Mouse (Mus musculus): ENCODE data around the gene Apbb2.

Apbb2 gene

DNA sequence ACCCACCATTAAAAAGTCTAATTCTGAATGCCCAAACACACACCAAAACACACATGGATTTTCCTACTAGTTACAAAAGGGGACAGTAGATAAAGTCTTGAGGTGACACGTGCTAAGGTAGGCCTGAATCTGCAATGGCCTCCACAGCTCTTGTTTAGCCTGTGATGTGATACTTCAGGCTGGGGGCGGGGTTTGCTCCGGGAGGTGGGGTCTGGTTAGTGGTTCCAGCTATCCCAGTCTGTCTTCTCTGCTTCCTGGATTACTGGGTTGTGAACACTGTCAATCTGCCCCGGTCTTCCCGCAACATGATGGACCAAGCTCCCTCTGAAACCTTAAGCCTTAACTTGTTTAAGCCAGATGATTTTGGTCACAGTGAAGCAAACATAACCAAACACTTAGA, 210.0 kb downstream of the Apbb2 start:
- no peak for DNase-seq

DNA sequence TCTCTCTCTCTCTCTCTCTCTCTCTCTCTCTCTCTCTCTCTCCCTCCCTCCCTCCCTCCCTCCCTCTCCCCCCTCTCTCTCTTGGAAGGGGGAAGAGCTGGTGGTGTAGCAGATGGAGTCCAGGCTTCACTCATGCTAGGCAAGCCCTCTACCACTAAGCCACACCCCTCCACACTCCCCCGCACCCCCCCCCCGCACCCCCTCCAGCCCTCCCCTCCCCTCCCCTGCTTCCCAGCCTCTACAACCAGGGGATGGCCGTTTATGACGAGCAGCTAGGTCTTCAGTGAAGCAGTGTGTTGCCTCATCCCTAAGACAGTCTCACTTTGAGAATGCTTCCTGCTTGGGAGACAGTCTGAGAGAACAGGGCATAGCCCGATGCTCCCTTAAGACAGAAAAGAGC, 210.6 kb downstream of the Apbb2 start:
- DNase-seq: no peak

DNA sequence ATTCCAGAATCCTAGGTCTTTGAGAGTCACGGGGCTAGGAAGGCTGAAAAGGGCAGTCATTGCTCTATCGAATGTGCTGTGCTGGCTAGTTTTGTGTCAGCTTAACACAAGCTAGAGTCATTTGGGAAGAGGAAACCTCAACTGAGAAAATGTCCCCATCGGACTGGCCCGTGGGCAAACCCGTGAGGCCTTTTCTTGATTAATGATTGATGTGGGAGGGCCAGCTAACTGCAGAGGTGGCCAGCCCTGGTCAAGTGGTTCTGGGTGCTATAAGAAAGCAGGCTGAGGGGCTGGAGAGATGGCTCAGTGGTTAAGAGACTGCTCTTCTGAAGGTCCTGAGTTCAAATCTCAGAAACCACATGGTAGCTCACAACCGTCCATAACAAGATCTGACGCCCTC, 212.2 kb downstream of the Apbb2 start:
- DNase-seq: no peak

DNA sequence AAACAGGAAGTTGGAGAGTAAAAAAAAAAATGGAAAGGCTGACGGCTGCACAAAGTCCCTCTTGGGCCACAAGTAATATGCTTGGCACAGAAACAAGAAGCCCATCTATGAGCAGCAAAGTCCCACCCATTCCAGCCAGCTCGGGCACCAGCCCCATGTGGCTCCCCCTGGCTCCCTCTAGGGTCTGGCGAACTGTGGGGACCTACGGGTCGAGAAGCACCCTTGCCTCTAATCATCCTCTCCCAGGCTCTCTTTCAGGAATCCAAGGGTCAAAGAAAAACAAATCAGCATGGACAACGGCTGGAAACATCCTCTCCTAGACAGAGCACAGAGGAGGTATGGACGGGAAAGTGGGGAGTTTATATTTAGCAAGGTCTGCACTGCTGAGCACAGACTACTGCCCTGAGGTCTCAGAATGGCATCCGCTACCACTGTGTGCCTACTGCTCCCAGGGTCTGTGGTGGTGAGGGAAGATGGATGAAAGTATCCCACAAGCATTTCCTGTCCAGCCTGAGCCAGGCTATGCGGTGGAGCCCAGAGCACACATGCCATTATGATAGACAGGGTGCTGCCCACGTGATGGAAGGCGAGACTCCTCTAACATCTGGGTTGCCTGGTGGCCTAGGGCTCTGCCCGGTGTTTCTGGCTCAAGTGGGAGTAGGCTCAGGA, 212.7 kb downstream of the Apbb2 start:
- no peak for DNase-seq

DNA sequence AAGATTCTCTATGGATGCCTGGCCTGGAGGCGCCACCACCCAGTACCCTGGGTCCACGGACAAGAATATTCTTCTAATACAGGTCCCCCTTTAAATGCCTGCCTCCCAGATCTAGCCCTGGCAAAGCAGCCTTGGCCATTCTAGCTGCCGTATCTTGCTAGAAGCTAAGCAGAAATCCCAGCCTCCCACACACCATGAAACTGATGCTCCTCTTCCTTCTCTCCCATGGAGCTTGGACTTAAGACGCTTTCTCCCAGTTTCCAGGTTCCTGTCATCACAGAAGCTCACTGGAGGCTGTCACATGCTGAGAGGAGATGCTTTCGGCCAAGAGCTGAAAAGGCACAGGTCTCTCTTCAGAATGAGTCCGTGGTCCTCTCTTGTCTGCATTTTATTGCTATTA, 213.3 kb downstream of the Apbb2 start:
- DNase-seq: no peak

DNA sequence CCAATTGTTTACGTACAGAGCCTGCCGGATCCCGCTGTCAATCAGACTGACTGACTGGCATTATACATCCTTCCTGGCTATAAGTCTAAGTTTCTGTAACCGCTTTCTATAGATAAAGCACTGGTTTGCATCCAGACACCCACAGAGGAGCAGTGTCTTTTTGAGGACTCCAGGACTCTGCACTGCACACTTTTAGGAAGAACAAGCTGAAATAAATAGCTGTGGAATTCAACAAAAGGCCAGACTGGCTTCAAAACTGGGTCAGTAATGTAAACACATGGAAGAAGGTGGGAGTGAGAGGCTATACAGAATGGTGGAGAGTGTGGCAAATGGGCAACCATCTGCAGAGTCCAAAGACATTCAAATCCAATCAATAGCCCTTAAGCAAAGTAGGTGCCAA, 218.0 kb downstream of the Apbb2 start:
- DNase-seq: no peak

DNA sequence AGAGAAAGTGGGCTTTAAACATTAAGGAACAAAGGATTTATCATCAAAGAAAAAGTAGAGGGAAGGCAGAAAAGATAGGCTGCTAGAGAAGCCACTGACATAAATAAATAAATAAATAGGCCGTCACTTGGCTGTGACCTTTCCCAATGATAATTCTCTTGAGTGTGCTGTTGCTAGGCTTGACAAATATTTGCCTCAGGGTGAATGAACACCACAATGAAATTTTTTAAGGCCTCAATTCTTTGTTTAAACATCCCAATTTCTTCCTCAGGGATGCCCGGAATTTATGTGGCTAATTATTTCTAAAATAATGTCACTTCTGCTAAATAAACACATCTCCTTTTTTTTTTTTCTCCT, 219.3 kb downstream of the Apbb2 start:
- DNase-seq: no peak

DNA sequence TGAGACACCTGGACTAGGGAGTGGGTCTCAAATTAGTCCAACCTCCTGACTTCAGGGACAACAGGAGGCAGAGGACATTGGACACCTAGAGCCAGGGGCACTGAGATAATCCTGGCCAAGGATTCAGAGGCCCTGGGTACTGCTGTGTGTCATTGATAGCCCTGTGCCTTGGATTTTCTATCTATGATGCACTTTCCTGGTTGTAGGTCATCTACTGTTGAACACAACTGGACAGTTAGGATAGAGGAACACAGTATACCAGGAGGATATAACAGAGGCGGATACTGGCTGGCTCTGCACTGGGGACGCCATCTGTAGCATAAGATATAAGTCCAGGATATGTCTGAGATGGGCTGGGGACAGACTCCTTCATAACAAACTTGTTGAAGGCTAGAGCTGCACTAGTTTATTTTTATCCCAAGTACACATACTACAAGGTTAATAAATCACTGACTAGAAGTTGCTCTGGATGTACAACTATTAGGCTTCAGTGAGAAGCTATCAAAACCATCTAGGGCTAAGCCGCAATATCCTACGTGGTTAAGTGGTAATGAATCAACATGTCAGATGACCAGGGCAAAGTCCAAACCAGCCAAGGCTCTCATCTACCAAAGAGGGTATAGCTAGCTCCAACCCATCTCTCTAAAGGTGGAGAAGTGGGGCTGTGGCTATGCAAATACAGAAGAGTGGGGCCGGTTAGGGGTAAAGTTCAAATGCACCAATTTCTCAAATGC, 219.9 kb downstream of the Apbb2 start:
- no peak for DNase-seq

DNA sequence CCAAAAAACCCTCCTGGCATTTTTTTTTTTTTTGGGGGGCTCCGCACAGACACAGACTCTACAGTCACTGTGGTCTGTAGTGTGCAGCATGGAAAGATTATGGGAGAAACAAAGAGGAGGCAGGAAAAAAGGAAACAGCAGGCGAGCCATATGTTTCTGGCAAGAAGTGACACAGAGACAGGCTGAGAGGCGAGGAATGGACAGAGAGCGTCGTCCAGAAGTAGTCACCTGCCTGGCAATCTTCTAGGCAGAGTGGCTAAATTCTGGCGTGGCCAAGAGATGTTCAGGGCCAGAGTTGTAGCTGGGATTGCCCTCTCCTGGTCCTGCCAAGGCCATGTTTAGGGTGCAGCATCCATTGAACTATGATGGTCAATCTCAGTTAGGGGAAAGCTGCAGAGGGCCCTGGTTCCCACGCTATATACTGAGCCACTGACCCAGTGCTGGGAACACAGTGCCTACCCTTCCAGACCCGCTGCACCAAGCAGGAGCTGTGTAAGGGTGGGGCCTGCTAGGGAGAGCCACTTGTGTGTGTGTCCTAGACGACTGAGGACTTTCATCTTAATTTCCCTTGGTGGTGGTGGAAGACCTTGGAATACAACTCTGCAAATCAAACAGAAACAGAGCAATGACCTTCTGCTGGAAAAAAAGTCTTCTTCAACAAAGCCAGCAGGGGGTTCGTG, 224.7 kb downstream of the Apbb2 start:
- DNase-seq: no peak

DNA sequence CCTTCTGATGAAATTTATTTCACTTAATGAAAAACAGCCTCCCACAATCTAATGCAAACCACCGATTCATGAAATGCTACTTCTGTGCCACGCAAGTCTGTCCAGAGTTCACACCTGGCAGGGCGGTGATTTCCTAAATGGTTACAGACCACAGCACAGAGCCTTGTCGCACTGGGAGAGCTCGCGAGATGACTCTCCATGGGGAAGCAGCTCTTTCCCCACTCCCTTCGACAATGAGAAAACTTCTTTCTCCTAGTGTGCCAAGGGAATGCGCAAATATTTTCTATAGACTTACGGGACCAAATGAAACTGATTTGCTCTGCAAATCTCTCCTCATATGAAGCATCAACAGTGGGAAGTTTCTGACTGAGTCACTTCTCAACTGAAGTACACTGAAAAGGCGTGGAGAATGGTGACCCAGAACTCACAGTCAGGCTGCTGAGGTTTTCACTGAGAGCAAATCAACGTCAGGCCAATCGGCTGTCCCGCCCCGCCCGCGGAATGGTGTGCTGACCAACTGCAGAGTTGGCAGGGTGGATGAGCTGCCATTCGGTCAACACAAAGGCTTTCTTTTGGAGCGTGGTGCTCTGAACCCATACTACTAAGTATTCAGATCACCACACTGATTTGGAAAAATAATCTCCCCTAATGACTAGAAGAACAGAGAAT, 225.6 kb downstream of the Apbb2 start:
- DNase-seq: peak; percentile 54

DNA sequence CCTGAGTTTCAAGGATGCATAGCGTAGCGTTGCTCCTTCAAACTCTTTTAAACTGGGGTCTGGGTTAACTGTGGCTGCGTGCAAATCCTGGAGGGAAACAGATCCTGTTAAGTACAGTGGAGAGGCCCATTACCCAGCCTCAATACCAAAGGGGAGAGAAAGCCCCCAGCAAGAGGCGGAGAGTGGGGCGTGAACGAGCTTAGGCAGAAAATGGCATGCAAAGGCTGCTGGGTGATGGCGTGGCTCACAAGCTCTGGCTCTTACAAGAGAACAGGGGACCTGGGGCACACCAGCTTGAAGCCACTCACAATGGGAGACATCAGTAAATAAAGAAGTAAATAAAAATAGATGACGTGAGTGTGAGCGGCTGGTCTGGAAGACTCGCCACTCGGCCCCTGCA, 226.8 kb downstream of the Apbb2 start:
- no peak for DNase-seq

DNA sequence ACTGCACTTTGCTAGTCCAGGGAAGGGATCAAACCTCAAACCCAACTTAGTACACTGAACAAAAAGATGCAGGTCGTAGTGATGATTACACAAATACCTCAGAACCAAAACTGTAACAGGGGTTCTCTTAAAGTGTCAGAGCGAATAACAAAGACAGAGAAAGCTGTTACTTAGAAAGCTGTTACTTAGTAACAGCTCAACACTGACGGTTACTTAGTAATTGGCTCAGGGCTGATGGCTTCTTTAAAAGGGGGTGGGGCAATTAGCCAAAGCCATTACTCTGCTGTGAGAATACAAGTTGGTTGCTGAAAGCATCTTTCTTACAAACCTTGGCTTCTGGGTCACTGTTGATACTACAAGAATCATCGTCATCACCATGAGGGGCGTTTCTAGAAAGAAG, 227.3 kb downstream of the Apbb2 start:
- DNase-seq: no peak

DNA sequence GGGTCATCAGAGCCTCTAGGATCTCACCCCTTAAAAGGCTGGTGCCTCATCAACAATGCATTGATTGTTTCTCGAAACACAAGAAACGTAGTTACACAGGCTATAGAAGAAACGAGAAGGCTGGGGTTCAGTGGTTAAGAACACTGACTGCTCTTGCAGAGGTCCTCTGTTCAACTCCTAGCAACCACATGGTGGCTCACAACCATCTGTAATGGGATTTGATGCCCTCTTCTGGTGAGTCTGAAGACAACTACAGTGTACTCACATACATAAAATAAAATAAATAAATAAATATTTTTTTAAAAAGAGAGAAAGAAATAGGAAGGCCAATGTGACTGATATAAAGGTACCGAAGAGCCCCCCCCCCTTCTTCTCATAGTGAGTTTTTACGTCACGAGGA, 228.0 kb downstream of the Apbb2 start:
- no peak for DNase-seq

DNA sequence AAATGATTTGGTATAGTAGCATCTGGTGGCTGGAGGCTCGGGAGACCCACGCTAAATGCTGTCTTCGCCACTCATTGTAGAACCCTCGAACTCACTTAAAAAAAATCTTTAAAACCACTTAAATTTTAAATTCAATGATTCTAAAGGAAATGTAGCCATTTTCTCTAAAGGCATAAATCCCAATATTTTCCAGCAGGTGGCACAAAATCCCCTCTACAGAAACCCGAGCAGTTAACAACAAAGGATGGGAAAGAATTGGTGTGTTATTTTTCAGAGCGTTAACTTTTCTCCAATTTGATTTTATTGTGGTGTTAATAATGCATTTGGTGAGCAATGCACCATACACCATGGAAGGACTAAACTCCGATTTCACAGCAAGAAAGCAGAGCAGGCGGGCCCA, 231.1 kb downstream of the Apbb2 start:
- no peak for DNase-seq

DNA sequence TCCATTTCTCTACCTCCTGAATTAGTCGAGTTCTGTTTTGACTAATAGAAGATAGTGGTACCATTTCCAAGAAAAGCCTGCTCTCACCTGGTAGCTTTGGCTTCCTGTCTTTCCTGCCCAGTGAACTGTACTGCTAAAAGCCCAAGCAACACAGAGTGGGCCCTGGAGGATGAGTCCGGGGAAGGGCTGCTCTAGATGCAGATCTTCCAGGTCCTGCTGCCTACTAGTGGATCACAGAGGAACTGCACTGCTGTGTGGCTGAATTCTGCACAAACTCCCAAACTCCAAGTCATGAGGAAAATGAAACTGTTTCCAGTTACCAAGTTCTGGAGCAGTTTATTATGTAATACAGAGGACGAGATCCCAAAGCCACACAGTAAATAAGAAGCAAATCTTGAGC, 232.9 kb downstream of the Apbb2 start:
- DNase-seq: peak; percentile 41

DNA sequence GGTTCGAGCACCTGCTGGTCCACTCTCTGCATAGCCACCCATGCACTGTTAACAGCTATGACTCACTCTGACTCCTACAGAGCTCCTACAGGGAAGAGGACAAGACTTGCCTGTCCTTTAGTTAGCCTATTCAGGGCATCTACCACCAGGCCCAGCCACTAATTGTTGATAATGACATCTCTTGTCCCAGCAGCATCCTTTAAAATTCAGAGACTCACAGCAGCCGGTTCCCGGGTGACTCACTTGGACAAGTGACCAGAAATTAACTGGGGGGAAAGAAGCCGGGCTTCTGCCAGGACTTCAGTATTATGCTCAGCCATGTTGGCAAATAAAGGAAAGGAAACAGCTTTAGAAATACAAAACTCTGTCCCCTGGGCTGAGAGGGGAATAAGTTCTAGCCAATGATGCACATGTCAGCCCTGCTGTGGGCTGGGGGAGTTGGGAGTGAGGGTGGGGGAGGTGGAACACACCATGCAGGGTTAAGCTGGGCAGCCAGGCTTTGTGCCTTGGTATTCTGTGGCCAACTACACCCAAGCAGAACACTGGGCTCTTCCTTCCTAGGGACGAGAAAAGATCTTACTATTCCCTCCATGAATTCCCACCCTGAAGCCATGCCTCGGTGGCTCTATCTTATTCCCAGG, 233.7 kb downstream of the Apbb2 start:
- DNase-seq: no peak

DNA sequence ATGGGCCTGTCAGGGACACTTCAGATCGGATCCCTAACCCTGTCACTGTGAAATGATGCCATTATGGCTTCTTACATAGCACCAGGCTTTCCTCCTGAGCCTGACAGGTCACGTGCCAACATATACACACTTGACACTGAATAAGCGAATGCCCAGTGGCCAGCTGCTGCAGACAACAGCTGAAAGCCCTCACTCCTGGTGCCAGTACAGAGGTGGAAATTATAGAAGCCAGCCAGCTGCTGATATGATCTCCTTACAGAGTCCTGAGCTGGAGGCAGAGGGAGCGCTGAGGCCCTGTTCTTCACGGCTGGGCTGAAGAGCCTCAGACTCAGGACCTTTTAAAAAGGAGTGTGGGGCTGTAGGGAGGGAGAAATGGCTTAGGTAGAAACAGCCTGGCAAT, 234.5 kb downstream of the Apbb2 start:
- DNase-seq: no peak

DNA sequence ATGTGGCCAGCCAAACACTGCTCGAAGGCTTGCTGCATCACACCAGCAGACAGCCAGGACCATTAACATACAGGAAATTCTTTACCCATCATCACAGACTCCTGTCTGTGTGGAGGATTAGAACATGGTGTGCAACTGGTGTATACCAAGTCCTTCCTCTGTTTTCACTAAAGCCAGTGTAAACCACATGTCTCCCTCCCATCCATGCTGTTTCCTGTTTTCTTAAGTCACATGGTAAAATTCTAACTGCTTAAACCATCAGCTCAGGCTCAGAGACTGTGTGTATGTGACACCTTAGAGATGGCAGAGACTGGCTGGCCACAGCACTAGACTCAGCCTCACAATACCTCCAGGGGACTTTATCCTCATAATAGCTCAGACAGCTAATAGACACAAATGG, 236.5 kb downstream of the Apbb2 start:
- DNase-seq: no peak

DNA sequence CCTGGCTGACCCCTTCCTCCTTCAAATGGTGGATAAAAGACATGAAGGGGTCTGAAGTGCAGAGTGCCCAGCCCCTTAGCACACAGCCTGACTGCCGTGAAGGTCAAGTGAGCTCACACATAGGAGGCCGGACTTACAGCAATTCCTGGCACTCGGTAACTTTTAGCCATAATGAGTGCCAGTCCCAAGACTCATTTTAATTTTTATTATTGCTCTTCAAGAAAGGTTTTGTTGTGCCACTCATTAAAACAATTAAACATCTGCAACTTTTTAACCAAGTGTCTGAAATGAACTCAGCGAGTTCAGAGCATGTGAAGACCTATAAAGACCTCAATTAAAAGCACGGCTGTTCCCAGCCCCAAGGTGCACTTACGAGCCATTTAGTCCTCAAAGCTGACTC, 239.6 kb downstream of the Apbb2 start:
- DNase-seq: no peak

DNA sequence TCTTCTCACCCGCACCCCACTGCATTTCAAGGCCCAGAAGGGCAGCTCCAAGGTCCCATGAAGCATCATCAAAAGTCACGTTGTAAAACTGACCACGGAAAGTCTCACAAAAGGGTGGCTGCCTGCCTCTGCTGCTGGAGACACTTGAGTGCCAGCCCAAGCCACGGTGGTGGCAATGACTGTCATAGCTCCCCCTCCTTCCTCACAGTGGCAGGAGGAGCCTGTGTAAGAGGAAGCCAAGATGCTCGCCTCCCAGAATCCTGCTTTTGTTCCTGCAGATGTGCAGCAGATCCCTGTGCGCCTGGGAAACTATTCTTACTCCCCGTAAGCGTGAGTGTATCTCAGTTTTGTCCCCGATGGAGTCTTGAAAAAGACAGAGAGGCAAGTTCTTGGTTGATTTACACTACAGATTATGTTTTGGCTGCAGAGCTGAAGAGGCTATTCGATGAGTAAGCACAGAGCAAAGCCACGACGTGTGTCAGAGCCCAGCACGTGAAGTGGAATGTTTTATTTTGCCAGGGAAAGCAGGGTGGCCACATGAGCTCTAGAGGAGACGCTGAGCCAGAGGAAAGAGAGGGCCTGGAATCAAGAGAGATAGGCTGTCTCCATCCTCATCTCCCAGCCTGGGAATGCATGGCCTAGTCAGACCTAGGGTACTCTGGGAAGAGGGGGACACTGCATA, 241.9 kb downstream of the Apbb2 start:
- DNase-seq: no peak

DNA sequence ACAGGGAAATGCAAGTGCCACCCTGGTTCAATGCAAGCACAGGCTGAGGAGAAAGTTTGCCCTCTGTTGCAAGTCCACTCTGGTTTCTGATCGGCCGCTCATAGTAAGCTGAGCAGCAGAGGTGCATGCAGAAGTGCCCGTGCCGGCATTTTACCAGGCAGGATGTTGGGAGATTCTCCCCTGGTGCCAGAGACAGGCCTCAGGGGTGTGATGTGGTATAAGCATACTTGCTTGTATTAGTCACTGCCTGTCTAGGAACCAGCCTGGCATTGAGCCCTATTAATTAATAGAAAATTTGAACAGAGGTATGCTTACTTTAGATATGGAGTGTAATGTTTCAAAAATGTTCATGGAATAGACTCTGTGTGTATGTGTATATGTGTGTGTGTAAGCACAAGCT, 244.2 kb downstream of the Apbb2 start:
- no peak for DNase-seq

DNA sequence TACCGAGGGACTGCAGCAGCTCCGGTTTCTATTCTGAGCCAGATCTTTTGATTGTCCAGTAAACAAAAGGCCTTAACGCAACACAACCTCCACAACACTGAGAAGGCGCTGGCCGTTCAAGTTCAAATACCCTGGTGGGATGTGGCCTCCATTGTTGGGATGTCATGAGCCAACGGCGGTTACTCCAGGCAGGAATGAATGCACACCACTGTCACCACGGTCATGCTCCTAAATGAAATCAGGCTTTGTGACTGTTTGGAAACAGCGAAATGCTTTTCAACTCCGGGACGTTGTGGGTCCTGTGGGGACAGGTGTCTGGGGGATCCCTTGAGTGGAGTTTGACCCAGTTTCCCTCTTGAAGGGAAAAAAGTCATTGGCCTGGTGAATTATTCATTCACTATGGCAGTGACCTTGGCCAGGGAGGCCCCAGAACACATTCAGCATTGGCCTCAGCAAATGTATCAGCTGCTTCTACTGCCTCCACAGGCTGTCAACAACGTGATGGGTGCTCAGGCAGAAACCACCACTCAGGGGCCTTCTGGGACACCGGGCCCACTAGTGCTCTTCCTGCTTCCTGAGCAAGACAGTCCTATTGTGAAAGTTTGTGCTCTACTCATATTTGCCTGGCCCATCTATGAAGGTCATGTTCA, 244.9 kb downstream of the Apbb2 start:
- no peak for DNase-seq

All from layer of hippocampus, adult 9-11 months (tissue).